Mouse (Mus musculus) neutrophil, adult 5-6 weeks (primary cell): ENCODE measurements around the gene Hao1. TPM values are rescaled to one million over a fixed set of nuclear protein-coding genes. Genes with fewer than 3 reads are reported as not detected.

ENCODE experiments used
- ATAC-seq: fragments of 151-379, 151-347 bp; 2 replicates; pipeline ENCODE4 v1.8.0; 2017; ENCODE audit warnings: mild to moderate bottlenecking, moderate TSS enrichment; ENCODE audit not compliant: insufficient number of reproducible peaks, poor library complexity, low FRiP score, severe bottlenecking; ENCODE audit errors: extremely low read depth
- total RNA-seq: library from RNA; stranded (forward); fragments of 200-1000 nt; gene quantifications from 2 replicates; pipeline ENCODE4 v1.2.3, GENCODE M21; 2017

Gene Hao1
- not detected in 2 replicates for total RNA-seq

DNA sequence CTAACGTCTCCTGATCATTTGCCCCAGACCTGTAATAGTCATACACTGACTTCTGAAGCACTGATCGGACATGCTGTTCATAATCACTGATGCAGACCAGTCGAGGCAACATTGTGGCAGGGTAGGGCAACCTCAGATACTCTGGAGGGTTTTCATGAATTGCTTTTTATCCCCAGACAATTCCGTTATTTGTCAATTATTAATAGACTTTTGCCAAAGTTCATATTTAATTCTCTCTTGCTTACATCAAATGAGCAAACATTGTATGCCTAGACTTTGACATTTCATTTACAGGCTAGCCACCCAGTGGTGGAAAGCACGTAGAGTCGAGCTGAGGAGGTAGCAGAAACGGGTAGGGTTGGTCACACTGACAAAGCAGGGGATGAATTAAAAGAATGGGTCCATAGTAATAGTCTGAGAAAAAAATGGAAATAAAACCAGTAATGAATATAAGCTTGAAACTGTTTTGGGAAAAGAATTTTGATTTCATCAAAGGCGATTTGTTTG is at the start of gene Hao1:
TSS of gene Hao1 (minus strand) at position 148 of the 507 bp plus-strand sequence.
- no peak for ATAC-seq

DNA sequence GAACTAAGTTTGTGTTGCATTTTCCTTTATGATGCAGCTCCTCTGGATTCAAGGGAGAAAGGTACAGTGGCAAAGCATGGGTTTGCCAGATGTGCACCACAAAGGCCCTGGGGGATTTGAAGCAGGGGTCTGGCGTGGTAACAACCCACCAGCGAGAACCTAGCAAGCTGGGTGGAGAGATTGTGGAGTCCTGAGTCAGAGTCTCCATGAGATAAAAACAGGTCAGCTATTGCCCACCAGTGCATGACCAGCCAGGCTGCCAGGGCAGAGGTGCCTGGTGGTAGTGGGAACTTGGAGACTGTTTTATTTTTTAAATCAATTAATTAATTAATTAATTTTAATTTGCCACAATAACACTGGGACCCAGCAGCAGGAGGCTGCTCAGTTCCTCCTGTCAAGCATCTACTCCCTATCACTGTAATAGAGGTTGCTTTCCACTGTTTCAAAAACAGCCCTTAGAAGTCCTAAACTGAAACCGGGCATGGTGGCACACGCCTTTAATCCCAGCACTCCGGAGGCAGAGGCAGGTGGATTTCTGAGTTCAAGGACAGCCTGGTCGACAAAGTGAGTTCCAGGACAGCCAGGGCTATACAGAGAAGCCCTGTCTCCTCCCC is 37.0 kb upstream of the Hao1 start:
- no peak for ATAC-seq

DNA sequence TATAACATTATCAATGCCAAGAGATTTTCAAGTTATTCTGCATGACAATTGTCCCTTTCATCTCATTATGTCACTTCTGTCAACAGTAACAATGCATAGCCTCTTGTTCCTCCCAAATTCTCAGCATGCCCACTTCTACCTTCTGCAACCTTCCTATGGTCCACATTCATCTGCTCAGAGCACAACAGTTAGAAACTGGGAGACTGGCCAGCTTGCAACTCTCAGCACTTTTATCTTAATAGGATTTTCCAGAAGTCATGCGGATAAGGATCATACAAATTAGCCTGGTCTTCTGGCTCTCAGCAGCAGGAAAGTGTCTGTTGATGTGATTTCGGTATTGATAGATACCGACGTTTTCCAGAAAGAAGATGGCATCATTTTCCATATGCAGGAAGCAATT is 31.1 kb upstream of the Hao1 start:
- no peak for ATAC-seq

DNA sequence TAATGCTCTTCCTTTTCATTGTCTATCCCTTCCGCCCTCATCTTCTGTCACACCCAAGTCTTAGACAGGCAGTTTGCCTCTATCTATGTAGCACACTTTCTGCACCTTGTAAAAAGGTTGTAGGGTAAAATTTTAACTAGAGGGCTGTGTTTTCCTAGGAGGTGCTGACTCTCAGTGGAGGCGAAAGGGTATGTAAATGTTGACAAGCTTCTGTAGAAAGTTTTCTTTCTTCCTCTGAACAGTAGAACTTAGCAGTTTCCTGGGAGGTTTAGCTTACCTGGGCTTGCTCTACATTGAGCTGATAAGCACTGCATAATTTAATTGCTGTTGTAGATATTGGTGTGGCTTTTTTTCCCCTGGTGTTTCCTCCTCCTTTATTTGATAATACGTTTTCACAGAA is 5.3 kb upstream of the Hao1 start:
- no peak for ATAC-seq

- no peak for ATAC-seq
Observed at GRCm38 (mm10) chr2:134552358-134552757, 1.8 kb downstream of the Hao1 start.

- no peak for ATAC-seq
Observed at GRCm38 (mm10) chr2:134549770-134550169, 4.4 kb downstream of the Hao1 start.

- no peak for ATAC-seq
Observed at GRCm38 (mm10) chr2:134545116-134545515, 9.1 kb downstream of the Hao1 start.

GRCm38 (mm10) chr2:134544321-134545065 is 9.7 kb downstream of the Hao1 start:
- ATAC-seq = no peak

GRCm38 (mm10) chr2:134543501-134543900 is 10.7 kb downstream of the Hao1 start:
- no peak for ATAC-seq

GRCm38 (mm10) chr2:134541019-134541418 is 13.1 kb downstream of the Hao1 start:
- no peak for ATAC-seq

DNA sequence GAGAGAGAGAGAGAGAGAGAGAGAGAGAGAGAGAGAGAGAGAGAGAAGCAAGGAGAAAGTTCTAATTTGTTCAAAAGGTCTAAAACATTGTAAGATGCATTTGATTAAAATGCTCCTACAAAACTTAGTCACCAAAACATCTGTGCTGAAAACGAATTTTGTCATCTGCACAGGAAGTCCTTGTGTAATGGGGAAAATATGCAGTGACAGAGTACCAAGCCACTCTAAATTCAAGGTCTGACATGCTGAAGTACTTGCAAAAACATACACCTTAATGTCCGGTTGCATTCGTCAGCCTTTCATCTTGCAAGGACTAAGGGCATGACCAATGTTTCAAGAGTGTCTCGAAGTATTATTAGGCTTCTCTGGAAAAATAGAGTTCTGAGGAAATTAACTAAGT is 15.7 kb downstream of the Hao1 start:
- no peak for ATAC-seq

DNA sequence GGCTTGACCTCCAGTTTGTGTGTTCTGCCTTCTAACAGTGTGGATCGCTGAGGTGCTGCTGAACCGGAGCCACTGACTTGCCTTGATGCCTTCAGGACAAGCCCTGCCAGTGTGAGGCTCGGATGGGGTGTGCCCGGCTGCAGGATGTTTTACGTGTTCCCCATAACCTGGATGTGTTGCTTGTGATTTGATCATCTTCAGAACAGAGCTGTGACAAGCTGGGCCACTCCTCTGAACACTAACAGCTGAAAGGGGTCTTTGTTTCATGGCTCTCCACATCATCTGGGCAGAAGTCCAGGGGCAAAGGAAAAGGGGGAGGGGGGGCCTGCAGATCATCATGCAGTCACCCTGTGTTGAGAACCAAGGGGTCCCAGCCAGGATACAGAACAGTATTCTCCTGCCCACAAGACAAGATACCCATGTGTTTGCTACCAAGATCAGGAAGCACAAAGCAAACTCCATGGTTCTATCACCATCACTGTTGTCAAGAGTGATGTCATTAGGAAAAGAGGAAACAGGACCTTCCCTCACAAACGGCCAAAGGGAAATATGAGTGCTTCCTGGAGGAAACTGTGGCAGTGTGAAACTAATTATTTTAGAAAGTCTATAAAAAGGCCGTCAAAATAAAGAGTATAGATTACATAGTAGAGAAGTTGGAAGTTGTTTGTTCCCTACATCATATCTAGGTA is 25.9 kb downstream of the Hao1 start:
- ATAC-seq = no peak

- ATAC-seq = no peak
Observed at GRCm38 (mm10) chr2:134527419-134528114, 26.6 kb downstream of the Hao1 start.

- ATAC-seq = no peak
Observed at GRCm38 (mm10) chr2:134518042-134518441, 36.1 kb downstream of the Hao1 start.

- ATAC-seq = no peak
Observed at GRCm38 (mm10) chr2:134499777-134500176, 54.4 kb downstream of the Hao1 start.

DNA sequence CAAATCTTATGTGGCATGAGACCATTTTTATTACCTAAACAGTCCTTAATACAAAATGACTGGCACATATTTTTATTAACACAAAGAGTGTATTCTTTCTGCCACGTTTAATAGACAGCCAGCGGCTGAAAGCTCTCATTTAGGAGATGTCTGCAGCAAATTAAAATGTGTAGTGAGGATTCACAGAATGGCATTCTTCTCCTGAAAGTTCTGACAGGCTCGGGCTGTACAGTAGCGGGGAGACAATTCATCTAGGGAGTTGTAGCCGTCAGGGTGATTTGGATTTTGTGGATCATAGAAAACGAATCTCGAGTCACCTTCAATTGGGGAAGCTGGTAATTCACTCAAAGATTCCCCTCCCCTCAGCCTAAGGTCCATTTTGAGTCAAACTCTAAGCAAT is 55.7 kb downstream of the Hao1 start:
- no peak for ATAC-seq

GRCm38 (mm10) chr2:134488671-134489070 is 65.5 kb downstream of the Hao1 start:
- ATAC-seq = no peak

GRCm38 (mm10) chr2:134486055-134486834 is 67.9 kb downstream of the Hao1 start:
- no peak for ATAC-seq

GRCm38 (mm10) chr2:134482683-134483082 is 71.5 kb downstream of the Hao1 start:
- no peak for ATAC-seq
